Mouse (Mus musculus): ENCODE results near the gene Vmn2r83. TPM values are rescaled to one million over a fixed set of nuclear protein-coding genes. Genes with fewer than 3 reads are reported as not detected.

Vmn2r83 gene
- polyA plus RNA-seq (2012; ENCODE audit: low replicate concordance): not detected in 2 replicates

GRCm38 (mm10) chr10:79468431-79468830 is at the start of gene Vmn2r83:
Gene Vmn2r83, plus strand, starts transcription at chr10:79468731.

GRCm38 (mm10) chr10:79533126-79533911 is 64.8 kb downstream of the Vmn2r83 start, which contains the start of gene Plpp2:
Gene Plpp2, minus strand, starts transcription at chr10:79533796.

Other genes starting within 250 kb of the Vmn2r83 start
- gene Vmn2r81, start 221.0 kb upstream of the Vmn2r83 start, polyA plus RNA-seq (2012; ENCODE audit: low replicate concordance): not detected in 2 replicates
- not detected in 2 replicates for gene Vmn2r82, start 112.2 kb upstream of the Vmn2r83 start, polyA plus RNA-seq (2012; ENCODE audit: low replicate concordance)
- gene Plpp2, start 65.1 kb downstream of the Vmn2r83 start, polyA plus RNA-seq (2012; ENCODE audit: low replicate concordance): 13.2 and 27.3 TPM in 2 replicates
- 82.6 and 91.5 TPM in 2 replicates for gene Mier2, start 86.5 kb downstream of the Vmn2r83 start, polyA plus RNA-seq (2012; ENCODE audit: low replicate concordance)
- not detected in 2 replicates for gene Theg, start 118.6 kb downstream of the Vmn2r83 start, polyA plus RNA-seq (2012; ENCODE audit: low replicate concordance)
- gene C2cd4c, start 145.3 kb downstream of the Vmn2r83 start, polyA plus RNA-seq (2012; ENCODE audit: low replicate concordance): 0.02 TPM in 1 of 2 replicates, not detected in the other
- gene Shc2, start 169.2 kb downstream of the Vmn2r83 start, polyA plus RNA-seq (2012; ENCODE audit: low replicate concordance): 0.07 and 0.15 TPM in 2 replicates
- not detected in 2 replicates for gene Odf3l2, start 177.0 kb downstream of the Vmn2r83 start, polyA plus RNA-seq (2012; ENCODE audit: low replicate concordance)
- gene Madcam1, start 195.8 kb downstream of the Vmn2r83 start, polyA plus RNA-seq (2012; ENCODE audit: low replicate concordance): 1.2 and 4.1 TPM in 2 replicates
- 124 and 133 TPM in 2 replicates for gene Tpgs1, start 200.6 kb downstream of the Vmn2r83 start, polyA plus RNA-seq (2012; ENCODE audit: low replicate concordance)
- gene Cdc34, start 213.5 kb downstream of the Vmn2r83 start, polyA plus RNA-seq (2012; ENCODE audit: low replicate concordance): 509 and 614 TPM in 2 replicates
- 0.73 and 5.0 TPM in 2 replicates for gene Gzmm, start 220.3 kb downstream of the Vmn2r83 start, polyA plus RNA-seq (2012; ENCODE audit: low replicate concordance)
- gene Bsg, start 235.8 kb downstream of the Vmn2r83 start, polyA plus RNA-seq (2012; ENCODE audit: low replicate concordance): 1,297 and 3,633 TPM in 2 replicates
- gene Hcn2, start 247.9 kb downstream of the Vmn2r83 start, polyA plus RNA-seq (2012; ENCODE audit: low replicate concordance): 3.5 and 7.7 TPM in 2 replicates